Mouse (Mus musculus) ovary, postnatal 10 days (tissue): ENCODE data around the gene Dcbld2.

Source experiments
- DNase-seq: peaks from one replicate; pipeline ENCODE4 v3.0.0; 2022; ENCODE audit warnings: low spot score

Dcbld2 gene

DNA sequence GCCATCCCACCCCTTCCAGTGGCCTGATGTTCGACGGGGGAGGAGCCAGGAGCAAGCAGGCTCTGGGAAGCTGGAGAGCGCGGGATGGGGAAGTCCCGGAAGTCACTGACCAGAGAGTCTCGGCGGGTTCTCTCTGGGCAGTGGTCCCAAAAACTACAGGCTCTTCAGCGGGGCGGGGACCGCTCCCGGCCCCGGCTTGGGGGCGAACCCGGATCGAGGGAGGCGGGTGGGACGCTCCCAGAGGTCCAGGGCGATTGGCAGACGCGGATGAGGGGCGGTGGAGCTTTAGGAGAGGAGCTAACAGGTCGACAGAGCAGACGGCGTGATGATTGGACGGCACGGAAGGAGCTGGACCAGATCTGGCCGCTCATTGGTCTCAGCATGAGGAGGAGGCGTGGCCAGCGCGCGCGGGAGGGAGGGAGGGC is at the start of gene Dcbld2:
TSS of gene Dcbld2 (plus strand) at position 382 of the 425 bp plus-strand sequence.
- peak; percentile 85 for DNase-seq

DNA sequence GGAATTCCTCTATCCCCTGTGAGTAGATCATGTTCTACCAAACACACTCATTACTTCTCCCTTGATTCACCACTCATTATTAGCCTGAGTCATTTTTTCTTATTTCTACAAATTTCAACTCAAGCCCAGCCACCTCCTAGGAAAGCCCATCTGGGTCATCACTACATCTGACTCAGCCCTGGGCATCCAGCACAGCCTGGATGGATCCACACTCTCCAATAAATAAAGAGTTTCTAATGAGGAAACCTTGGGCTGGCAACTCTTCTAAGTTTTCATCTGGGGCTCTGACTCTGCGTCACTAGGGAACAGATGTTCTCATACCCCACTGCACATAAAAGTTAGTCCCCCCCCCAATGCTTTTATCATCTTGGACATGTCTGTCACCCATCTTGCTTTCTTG is 31.1 kb upstream of the Dcbld2 start:
- DNase-seq: no peak

DNA sequence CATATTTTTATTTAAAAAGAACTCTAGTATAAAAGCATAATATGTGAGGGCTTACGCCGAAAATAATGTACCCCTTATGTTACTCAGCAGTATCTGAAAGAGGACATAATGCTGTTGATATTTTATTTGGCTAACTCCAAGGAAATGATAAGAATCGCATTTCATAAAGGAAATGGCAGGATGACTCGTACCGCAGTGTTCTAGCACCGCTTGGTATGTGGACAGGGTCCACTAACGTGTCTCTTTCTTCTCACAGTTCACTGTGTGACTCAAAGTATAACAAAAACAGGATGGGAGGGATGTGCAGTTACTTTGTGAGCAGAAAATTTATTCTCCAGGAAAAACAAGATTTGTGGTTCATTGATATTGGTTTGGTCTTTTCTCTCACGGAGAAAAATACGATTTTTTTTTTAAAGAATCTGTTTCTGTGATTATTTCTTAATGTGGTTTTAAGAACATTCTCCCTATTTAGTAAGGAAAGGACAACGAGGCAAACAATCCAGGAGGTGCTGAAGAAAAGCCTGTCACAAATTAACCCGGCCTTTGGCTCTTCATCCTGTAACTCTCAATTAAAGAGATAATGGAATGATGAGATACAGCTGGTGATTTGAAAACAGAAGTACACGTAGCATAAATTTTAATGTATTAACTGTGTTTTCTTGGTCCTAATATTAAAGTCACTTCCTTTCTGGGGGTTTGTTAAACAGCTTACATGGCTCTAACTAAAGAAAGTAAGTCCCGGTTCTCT is 30.3 kb upstream of the Dcbld2 start:
- DNase-seq: no peak

DNA sequence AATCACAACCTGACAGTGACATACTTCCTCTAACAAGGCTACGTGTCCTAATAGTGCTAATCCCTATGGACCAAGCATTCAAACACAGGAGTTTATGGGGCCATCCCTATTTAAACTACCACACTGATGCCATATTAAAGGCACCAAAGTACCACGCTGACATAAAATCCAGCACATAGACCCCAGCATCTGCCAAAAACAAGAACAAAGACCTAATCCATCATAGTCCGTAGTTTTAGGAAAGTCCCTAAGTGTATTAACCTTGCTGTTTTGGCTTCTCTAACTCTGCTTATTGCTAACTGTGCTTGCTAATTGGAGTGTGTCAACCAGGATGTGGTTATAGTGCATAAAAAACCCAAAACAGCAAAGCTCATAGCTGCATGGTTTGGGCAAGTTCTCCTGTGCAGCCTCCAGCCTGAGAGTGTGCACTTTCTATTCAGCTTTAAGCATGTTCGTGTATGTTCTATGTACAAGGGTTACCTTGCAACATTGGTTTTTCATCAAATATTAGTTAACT is 21.9 kb upstream of the Dcbld2 start:
- no peak for DNase-seq

DNA sequence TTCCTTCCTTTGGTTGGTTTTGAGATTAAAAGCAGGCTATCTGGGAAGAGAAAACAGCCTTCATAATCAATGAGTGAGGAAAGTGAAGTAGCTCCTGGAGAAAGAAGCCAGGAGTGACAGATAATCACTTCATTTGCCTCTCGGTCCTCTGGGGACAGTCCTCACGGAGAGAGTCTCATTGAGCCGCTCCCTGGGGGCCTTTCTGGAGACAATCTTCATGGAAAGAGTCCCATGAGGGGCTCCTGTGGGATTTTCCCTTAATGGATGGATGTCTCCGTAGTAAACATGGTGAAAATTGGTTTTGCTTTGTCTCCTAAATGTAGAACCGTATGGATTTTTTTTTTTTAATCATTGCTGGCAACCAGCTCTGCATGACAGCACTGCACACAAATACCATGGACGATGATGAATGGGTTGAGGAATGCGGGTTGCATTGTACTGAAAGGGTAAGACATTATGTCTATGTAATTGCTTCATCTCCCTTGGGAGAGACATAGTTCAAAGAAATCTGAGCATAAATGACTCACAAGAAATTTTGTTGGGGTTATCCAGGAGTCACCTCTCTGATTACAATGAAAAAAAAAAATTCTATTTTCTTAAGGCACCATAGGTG is 19.0 kb upstream of the Dcbld2 start:
- DNase-seq: no peak

DNA sequence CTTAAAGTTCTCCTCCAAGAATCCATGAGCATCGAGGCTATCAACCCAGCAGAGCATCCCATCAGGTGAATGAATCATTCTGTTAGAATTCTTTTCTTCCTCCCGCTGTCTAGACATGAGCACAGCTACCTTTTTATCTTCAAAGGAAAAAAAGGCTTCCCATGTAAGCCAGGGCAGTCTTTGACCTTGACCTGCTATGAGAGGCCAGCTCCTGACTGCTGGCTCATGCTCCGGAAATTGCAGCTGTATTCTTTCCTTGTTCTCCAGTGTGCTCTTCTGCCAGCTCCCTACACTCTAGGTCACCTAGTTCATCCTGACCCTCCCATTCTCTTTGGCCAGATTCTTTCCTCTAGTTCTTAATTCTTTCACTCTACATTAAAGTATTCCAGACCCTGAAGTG is 15.2 kb upstream of the Dcbld2 start:
- no peak for DNase-seq

DNA sequence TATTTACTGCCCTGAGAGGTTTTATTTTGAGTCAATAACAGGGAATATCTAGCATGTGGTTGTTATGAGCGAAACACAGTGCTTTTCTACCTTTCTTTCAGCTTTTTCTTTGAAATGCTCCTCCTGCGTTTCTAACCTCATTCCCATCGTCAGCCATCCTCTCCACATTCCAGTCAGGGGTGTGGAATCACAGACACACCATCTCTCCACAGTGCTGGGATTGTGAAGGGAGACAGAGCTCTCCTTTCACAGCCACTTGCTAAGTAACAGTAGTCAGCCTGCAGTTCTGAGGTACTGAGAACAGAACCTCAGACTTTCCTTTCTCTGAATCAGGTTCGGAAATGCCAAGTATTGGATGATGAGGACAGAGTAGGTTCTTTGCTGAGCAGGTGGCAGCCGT is 14.1 kb upstream of the Dcbld2 start:
- no peak for DNase-seq

DNA sequence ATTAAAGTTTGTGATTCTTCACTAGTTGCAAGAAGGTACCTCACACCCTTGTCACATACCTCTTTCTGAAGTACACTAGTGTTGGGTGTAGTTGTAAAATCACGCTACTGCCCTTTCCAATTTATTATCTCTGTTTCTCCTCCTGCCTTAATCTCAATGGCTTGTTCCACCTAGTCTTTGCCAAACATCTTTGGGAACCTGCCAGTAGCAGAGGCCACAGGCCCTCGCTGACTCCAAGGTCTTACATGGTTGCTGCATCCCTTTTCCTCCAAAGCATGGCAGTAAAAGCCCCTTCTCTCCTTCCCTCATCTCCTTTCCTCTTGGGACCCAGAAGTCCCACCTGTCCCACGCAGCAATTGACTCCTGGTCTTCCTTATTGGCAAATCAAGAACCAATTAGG is 9.6 kb upstream of the Dcbld2 start:
- DNase-seq: no peak

DNA sequence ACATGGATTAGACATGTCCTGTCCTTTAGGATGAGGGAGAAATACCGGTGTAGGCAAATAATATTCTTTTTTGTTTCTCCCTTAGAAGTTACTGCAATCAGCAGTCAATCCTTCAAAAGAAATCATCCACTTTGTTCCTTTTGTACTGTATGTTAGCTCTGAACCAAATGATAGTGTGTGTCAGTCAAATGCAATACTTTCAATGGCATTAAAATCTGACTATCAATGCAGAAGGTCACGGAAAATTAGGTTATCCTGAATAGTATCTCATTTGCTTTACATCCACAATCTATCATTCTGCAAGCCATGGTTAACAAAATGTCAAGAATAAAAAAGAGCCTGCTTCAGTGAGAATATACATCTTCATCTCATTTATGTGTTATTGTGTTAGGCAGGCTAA is 7.2 kb upstream of the Dcbld2 start:
- no peak for DNase-seq

DNA sequence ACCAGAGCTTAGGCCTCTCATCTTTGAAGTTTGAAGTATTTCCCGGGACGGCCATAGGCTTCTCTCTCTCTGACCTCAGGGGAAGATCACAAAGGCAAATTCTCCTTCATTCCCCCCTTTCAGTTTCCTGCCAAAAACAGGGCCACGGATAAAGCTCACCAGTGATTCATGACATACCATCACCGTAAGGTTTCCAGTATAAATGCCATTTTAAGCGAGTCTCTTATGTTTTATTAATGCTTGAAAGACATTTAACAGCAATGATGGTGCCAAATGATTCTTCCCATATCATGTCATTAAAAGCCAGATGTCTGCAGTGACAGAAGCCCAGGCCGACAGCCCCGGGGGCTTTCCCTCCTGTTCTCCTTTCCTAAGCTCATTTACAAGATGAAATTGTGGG is 3.6 kb upstream of the Dcbld2 start:
- no peak for DNase-seq

DNA sequence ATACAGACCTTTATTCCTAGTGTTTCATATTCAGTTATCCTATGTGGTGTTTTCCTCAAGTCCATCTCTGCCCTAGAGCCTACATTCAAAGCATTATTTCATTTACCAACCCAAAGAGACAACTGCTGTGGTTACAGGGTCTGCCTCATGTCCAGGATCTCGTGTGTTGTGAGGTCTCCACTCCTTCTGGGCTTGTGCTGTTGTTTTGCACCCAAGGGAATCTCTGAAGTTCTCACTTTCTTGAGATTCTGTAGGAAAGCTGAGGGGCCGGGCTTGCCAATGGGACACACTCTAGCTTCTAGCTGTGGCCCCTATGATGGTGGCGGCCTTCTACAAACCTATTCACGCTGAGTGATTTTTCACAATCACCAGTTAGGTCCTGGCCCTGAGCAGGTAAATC is 3.0 kb upstream of the Dcbld2 start:
- no peak for DNase-seq

DNA sequence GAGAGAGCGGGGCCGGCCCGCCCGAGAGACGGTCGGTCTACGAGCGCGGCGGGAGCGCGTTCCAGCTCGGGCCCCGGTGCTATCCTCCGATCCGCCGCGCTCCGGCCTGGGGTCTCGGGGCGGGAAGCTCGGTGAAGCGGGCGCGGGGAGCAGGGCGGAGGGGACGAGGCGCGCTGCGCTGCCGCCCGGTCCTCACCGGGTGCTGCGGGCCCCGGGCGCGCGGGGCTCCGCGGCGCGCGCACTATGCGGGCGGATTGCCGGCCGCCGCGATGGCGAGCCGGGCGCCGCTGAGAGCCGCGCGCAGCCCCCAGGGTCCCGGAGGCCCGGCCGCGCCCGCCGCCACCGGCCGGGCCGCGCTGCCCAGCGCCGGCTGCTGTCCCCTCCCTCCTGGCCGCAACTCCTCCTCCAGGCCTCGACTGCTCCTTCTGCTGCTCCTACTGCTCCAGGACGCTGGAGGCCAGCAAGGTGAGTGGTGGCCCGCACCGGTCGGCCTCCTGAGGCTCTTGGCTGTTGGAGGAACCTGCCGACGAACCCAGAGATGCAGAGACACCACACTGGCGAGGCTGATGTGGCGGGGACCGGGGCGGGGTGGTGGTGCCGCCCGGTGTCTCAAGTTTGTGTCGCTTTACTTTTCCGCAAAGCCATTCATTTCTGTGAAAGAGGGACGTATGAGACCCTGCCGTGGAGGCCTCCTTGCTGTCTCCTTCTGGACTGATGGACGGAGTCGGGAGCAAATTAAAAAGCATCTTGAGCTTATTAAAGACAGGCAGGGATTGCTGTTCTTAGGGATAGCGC is 441 bp downstream of the Dcbld2 start:
- peak; percentile 31 for DNase-seq

DNA sequence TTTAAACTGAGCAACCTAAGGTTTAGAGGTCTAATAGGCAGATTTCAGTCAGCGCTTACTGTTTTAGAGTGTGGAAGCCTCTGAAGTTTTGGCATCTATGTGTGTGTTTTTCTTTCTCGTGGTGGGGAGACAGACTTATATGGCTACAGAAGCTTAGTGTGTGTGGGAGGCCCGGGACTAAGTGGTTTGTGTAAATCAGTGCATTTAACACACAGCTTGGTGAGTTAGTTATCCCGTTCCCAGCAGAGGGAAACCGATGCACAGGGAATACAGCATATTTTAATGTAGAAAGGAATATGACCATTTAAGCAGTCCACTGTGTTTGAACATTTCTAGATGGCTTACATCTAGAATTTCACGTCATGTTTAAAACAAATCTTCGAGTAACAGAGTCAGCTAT is 1.6 kb downstream of the Dcbld2 start:
- no peak for DNase-seq

DNA sequence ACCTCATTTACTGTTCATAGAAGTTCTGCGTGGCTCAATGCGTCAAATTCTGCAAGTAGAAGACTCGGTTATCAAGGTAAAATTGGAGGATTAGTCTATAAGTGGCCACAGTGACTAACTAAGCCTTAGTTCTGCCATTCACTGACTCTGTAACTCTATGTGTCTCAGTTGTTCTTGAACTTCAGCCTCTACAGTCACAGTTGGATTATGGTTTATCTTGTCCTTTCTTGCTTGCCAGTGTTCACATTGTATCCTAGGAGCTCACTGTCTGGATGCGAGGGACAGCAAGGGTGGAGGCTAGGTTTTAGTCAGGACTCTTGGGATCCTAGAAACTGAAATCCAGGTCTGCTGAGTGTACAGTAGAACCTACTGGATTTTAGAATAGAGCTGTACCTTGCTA is 6.6 kb downstream of the Dcbld2 start:
- no peak for DNase-seq

DNA sequence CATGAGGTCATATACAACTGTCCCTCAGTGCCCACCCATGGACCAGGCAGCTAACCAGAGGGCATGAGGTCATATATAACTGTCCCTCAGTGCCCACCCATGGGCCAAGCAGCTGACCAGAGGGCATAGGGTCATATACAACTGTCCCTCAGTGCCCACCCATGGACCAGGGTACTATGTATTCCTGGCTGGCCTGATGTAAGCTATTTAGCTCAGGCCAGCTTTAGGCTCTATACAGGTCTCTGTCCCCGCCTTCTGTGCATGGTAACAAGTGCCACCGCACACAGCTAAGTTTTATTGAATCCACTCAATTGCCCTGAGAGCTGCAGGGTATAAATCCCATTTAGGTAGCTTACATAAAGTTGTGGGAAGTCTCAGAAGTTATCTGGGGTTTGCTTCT is 7.3 kb downstream of the Dcbld2 start:
- DNase-seq: no peak

DNA sequence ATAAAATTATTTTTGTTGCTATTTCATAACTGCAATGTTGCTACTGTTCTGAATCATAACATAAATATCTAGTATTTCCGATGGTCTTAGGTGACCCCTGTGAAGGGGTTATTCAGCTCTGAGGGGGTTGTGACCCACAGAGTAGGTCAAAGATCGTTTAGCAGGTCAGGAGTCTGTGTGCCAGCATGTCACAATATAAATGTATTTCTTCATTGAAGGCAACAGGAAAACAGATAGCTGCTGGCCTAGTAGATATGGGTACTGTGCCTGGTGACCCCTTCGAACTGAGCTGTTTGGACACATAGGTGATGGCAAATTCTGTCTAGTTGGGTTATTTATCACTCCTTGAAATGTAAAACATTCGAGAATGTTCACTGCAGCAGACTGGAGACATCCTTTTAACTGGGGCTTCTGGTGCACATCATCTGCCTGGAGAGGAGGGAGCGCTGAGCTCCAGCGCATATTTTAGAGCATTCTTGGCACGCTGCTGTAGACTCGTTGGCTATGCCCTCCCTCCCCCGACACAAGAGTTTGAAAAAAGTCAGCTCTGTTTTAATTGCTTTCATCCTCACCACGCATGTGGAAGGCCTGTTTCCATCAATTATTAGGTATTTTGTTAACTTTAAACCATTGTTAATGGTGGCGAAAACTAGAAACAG is 13.6 kb downstream of the Dcbld2 start:
- DNase-seq: no peak

DNA sequence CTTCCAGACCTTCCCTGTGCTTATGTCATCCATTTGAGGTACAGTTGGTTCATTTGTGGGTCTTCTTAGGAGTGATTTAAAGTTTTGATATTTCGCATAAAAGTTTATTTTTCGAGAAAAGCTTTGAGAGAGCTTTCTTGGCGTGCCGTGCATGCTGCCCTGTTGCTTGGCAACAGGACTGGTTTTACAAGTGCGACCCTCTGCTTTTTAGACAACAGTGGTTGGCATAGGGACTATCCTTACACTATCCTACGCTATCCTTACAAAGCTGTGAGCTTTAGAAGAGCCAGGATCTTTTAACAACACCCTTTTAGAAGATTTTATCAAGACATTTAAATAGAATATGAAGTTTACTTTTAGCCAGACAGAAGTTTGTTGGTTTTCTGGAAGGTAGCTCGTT is 22.0 kb downstream of the Dcbld2 start:
- DNase-seq: no peak

DNA sequence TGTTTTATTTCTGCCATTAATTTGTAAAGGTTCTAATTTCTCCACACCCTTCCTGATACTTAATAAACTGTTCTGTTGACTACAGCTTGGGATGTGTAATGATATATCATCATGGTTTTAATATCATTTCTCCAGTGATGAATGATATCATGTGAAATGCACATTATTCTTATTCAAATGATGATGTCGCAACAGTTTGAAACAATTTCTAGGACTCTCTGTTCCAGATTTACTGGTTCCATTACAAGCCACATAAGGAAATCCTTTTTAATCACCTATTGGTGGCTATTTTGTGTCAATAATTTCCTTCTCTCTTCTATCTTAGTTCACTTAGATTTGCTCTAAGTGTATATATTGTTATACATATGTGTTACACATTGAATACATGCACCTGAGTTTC is 24.1 kb downstream of the Dcbld2 start:
- DNase-seq: no peak

DNA sequence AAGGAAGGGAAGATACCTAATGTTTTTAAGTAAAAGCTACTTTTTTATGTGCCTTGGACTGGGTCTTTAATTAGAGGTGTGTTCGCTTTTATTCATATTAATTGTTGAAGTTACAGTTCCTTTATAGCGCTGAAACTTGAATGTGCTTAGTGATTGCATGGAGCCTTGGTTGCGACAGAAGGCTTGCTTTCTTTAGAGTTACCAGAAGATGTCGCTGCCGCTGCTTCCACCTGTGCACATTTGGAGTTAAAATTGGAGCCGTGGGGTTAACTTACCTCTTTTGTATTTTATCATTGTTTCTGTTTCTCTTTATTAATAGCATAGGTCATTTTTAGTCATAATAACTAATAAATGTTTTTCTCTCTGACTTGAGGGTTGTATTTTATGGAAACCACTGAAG is 36.5 kb downstream of the Dcbld2 start:
- DNase-seq: no peak

DNA sequence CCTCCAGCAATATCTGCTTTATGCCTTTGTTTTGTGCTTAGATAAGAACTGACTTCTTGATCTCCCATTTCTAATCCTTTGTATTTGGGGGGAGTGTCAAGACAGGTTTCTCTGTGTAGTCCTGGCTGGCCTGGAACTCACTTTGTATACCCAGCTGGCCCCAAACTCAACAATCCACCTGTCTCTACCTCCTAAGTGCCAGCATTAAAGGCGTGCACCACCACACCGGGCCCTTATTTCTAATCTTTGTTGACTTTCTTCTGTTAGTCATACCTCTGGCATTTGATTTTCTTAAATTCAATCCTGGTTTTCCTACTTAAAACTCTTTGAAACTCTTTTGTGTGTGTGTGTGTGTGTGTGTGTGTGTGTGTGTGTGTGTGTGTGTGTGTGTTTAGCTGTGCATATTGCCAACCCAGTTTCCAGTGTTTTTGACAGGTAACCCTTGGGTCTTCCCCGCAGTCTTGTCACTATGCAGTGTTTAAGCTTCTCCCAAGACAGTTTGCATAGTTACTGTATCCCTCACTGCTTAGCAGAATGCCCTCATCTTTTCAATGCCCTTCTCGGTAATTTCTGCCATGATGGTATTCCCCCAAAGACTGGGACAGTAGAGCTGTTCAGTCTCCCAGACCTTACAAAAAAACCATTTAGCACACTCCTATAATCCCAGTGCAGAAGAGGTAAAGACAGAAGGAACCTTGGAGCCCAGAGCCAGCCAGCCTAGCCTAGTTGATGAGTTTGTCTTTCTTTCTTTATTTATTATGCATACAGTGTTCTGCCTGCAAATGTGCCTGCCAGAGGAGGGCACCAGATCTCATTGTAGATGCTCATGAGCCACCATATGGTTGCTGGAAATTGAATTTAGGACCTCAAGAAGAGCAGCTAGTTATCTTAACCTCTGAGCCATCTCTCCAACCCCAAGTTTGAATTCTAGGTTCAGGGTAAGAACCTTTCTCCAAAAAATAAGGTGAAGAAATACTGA is 38.3 kb downstream of the Dcbld2 start:
- no peak for DNase-seq

DNA sequence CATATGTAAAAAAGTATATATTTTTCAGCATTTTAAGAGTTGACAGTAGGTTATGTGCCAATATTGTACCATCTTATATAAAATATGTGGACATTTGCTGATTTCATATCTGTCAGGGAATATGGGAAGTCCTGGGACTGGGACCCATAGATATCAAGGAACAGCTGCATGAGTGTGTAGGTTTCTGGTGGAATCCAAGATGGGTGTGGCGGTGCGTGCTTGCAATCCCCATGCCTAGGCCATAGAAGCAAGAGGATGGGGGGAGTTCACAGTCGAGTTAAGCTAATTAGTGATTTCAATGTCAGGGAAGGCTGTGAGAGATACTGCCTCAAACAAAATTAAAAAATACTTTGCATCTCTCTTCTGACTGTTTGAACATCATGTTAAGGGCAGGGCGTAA is 40.8 kb downstream of the Dcbld2 start:
- DNase-seq: no peak
